Mouse (Mus musculus) kidney, adult 2 months (tissue): ENCODE measurements around the gene Znhit1.

ENCODE experiments used
- CTCF ChIP-seq: fragments of 200-500 bp; conservative IDR thresholded peaks from 2 replicates; pipeline ENCODE4 v1.5.1; 2011; ENCODE audit warnings: low read depth, mild to moderate bottlenecking, control low read depth, low read length, moderate library complexity, mixed read lengths; ENCODE audit not compliant: insufficient read depth, insufficient read length
- POLR2A ChIP-seq: fragments of 200-500 bp; IDR thresholded peaks from one replicate; pipeline ENCODE4 v1.6.1; 2011; ENCODE audit warnings: low read depth, low read length, control low read depth

DNA sequence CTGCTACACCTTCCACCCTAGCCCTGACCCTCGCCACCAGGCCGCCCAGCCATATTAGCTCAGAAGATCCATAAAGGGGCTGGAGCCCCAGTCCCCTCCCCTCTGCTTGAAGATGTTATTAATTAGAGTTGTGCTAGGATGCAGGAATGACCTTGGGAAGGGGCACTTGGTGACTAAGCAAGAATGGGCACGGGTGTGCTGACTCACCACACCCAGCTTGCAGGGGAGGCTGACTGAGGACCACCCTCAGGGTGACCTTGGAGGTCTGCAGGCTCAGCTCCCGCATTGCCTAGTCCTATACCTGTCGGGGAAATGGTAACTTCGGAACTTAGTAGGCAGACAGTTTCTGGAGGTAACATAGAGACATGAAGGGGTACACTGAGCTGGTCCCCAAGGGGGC is 53.9 kb downstream of the Znhit1 start:
- TF ChIP-seq POLR2A (no peak), CTCF (no peak)
